Mouse (Mus musculus): ENCODE measurements around the gene Itgb6. TPM values are rescaled to one million over a fixed set of nuclear protein-coding genes. Genes with fewer than 3 reads are reported as not detected.

Itgb6 gene
- polyA plus RNA-seq, 1 experiment from 2014 or later = 1.4 TPM

DNA sequence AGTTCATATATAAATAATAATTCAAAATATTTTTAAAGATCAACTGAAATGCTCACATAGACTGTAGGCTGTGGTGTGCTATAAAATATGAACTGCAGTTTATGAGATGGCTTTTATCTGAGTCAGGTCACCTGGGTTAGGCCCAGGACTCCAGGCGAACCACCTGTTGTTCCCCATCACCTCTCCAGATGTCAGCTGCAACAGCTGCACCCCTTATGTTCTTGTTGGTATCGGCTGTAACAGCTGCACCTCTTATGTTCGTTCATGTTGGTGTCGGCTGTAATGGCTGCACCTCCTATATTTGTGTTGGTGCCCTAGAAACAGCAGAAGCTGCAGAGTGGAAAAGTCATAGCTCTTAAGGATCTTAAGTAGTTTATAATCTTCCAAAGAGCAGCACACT, 12.1 kb downstream of the Itgb6 start:
- Histone ChIP-seq H3K9me3 (no peaks in the 10 kb centered on the region), H3K27ac (replicated peaks) (no peak overlapping the region), H3K4me3 (no peak overlapping the region), H3K27me3 (replicated peaks; ENCODE audit: low read depth, poor library complexity, severe bottlenecking) (no peaks in the 10 kb centered on the region), H3K4me1 (peaks cover 43% of the 10 kb centered on the region), H3K36me3 (replicated peaks) (no peaks in the 10 kb centered on the region)
- peak; percentile 7 for DNase-seq (ENCODE audit: low spot score)
- WGBS = 88% methylated on average over 4 of the region's 4 CpGs

- Histone ChIP-seq H3K27ac (replicated peaks) (no peak overlapping the region), H3K9me3 (no peaks in the 10 kb centered on the region), H3K27me3 (replicated peaks; ENCODE audit: low read depth, poor library complexity, severe bottlenecking) (no peaks in the 10 kb centered on the region), H3K4me1 (peaks cover 29% of the 10 kb centered on the region), H3K4me3 (no peak overlapping the region), H3K36me3 (replicated peaks) (no peaks in the 10 kb centered on the region)
- WGBS = 25% methylated on average over 3 of the region's 3 CpGs
- DNase-seq (ENCODE audit: low spot score) = peak; percentile 7
These were observed 13.8 kb downstream of the Itgb6 start for GRCm38 (mm10) chr2:60708671-60709070.

- no peak for DNase-seq (ENCODE audit: low spot score)
- Histone ChIP-seq H3K4me3 (no peak overlapping the region), H3K27me3 (replicated peaks; ENCODE audit: low read depth, poor library complexity, severe bottlenecking) (no peaks in the 10 kb centered on the region), H3K27ac (replicated peaks) (no peak overlapping the region), H3K36me3 (replicated peaks) (no peaks in the 10 kb centered on the region), H3K9me3 (no peaks in the 10 kb centered on the region), H3K4me1 (peaks cover 25% of the 10 kb centered on the region)
- 90% methylated on average over 3 of the region's 3 CpGs for WGBS
These were observed 15.6 kb downstream of the Itgb6 start for GRCm38 (mm10) chr2:60706866-60707265.

DNA sequence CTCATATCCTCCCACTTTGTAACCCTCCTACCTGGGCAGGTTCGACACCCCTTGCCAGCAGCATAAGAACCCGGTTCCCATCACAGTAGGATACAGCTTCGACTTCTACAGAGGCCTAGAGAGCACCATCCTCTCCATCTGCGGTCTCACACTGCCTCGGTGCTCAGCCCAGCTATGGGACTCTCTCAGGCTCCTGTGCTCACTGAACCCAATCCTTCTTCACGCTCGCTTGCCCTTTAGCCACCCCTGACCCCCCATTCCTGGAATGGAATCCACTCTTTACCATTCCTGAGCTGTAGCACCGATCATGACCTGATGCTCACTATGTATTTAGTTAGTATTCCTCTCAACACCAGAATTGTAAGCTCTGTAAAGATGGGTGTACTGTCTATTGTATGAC, 17.0 kb downstream of the Itgb6 start:
- H3K4me3 ChIP-seq = no peak overlapping the region
- H3K27me3 ChIP-seq (replicated peaks; ENCODE audit: low read depth, poor library complexity, severe bottlenecking) = no peaks in the 10 kb centered on the region
- H3K27ac ChIP-seq (replicated peaks) = no peak overlapping the region
- H3K9me3 ChIP-seq = no peaks in the 10 kb centered on the region
- no peak for DNase-seq (ENCODE audit: low spot score)
- WGBS = 89% methylated on average over 8 of the region's 8 CpGs
- H3K36me3 ChIP-seq (replicated peaks) = no peaks in the 10 kb centered on the region
- peaks cover 22% of the 10 kb centered on the region for H3K4me1 ChIP-seq

DNA sequence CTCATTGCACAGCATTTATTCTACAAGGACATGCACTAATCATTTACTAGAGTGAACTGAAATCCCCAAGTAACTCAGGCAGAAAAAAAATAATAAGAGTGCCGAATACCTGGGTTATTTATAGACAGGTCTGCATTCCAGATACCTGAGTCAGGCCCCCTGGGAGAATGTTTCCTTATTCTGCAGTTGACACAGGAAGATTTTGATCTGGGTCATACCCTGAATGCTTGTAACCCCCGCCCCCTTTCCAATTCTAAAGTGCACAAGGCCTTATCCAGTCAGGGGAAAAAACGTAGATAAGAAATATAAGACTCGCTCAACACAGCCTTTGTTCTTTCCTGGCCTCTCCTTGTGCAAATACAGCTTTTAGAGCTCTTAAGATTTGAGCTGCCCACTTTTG, 19.1 kb downstream of the Itgb6 start:
- no peak for DNase-seq (ENCODE audit: low spot score)
- Histone ChIP-seq H3K9me3 (no peaks in the 10 kb centered on the region), H3K4me3 (no peak overlapping the region), H3K27me3 (replicated peaks; ENCODE audit: low read depth, poor library complexity, severe bottlenecking) (no peaks in the 10 kb centered on the region), H3K4me1 (peaks cover 21% of the 10 kb centered on the region), H3K36me3 (replicated peaks) (no peaks in the 10 kb centered on the region), H3K27ac (replicated peaks) (no peak overlapping the region)
- WGBS = 64% methylated on average over 4 of the region's 4 CpGs

- Histone ChIP-seq H3K27ac (replicated peaks) (no peak overlapping the region), H3K9me3 (no peaks in the 10 kb centered on the region), H3K36me3 (replicated peaks) (no peaks in the 10 kb centered on the region), H3K27me3 (replicated peaks; ENCODE audit: low read depth, poor library complexity, severe bottlenecking) (no peaks in the 10 kb centered on the region), H3K4me3 (no peak overlapping the region), H3K4me1 (peaks cover 32% of the 10 kb centered on the region)
- DNase-seq (ENCODE audit: low spot score) = no peak
- WGBS = 92% methylated on average over 4 of the region's 4 CpGs
These were observed 21.5 kb downstream of the Itgb6 start for GRCm38 (mm10) chr2:60700956-60701355.

DNA sequence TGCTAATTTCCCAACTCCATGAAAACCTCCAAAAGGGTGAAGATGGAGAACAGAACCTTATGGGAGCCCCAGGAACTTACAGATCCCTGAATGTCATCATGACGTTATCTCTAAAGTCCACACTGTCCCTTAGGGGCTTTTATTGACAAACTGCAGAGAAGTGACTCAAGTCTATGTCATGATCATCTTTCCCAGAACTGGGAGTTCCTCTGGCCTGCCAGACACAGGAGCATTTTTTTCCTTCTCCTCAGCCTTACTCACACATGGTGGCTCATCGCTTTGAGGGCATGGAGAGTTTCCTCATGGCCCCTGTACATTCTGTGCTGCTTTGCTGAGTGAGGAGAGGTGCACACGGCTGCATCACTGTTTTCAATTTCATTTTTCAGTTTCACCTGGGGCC, 22.4 kb downstream of the Itgb6 start:
- Histone ChIP-seq H3K27me3 (replicated peaks; ENCODE audit: low read depth, poor library complexity, severe bottlenecking) (no peaks in the 10 kb centered on the region), H3K9me3 (no peaks in the 10 kb centered on the region), H3K27ac (replicated peaks) (no peak overlapping the region), H3K4me1 (peaks cover 32% of the 10 kb centered on the region), H3K36me3 (replicated peaks) (no peaks in the 10 kb centered on the region), H3K4me3 (no peak overlapping the region)
- no peak for DNase-seq (ENCODE audit: low spot score)
- 80% methylated on average over 3 of the region's 3 CpGs for WGBS

- WGBS = 91% methylated on average over 3 of the region's 3 CpGs
- no peaks in the 10 kb centered on the region for H3K36me3 ChIP-seq (replicated peaks)
- no peak overlapping the region for H3K27ac ChIP-seq (replicated peaks)
- H3K4me1 ChIP-seq = peaks cover 32% of the 10 kb centered on the region
- no peak overlapping the region for H3K4me3 ChIP-seq
- no peaks in the 10 kb centered on the region for H3K27me3 ChIP-seq (replicated peaks; ENCODE audit: low read depth, poor library complexity, severe bottlenecking)
- no peaks in the 10 kb centered on the region for H3K9me3 ChIP-seq
- no peak for DNase-seq (ENCODE audit: low spot score)
These were observed 22.9 kb downstream of the Itgb6 start for GRCm38 (mm10) chr2:60699591-60699990.

DNA sequence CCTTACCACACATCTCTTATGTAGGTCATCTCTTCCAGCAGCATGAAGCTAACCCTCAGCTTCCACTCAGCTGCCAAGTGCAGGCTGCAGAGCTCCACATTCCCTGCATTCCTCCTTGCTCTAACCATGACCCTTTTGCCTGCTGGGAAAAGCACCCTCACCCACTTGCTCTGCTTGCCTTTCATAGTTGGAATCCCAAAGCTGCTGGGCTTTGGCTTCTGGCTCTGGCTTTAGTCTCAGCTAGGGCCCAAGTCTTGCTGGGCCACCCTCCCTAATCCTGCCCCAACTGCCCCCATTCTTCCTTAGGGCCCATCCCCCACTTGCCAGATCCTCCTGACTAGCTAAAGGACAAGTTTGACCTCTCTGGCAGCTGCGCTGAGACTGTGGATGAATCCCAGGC, 24.3 kb downstream of the Itgb6 start:
- Histone ChIP-seq H3K9me3 (no peaks in the 10 kb centered on the region), H3K27ac (replicated peaks) (peak overlapping the region; percentile 72), H3K4me1 (peaks cover 31% of the 10 kb centered on the region), H3K27me3 (replicated peaks; ENCODE audit: low read depth, poor library complexity, severe bottlenecking) (no peaks in the 10 kb centered on the region), H3K4me3 (no peak overlapping the region), H3K36me3 (replicated peaks) (no peaks in the 10 kb centered on the region)
- 16% methylated on average over 1 of the region's 1 CpGs for WGBS
- peak; percentile 41 for DNase-seq (ENCODE audit: low spot score)

- no peaks in the 10 kb centered on the region for H3K9me3 ChIP-seq
- H3K36me3 ChIP-seq (replicated peaks) = no peaks in the 10 kb centered on the region
- DNase-seq (ENCODE audit: low spot score) = no peak
- H3K27me3 ChIP-seq (replicated peaks; ENCODE audit: low read depth, poor library complexity, severe bottlenecking) = no peaks in the 10 kb centered on the region
- H3K27ac ChIP-seq (replicated peaks) = peak overlapping the region; percentile 1; the same call in 1 of the 2 replicates
- WGBS = 72% methylated on average over 7 of the region's 7 CpGs
- H3K4me3 ChIP-seq = no peak overlapping the region
- peaks cover 25% of the 10 kb centered on the region for H3K4me1 ChIP-seq
These were observed 24.9 kb downstream of the Itgb6 start for GRCm38 (mm10) chr2:60697530-60697929.

DNA sequence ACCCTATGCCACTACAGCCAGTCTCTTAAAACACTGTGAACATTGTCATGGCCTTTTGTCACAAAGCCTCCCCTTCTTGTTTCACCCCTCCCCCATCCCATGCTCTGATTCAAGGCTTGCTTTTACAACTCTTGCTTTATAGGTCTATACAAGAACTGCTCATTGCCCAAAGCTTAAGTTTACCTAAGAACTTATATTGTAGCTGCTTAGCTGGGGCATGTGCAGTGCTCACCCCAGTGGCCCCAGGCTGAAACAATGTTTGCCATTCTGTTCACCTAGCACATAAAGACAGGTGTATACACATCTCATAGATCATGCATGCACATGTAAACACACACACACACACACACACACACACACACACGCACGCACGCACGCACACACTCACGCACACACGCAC, 25.9 kb downstream of the Itgb6 start:
- no peak for DNase-seq (ENCODE audit: low spot score)
- H3K36me3 ChIP-seq (replicated peaks) = no peaks in the 10 kb centered on the region
- no peaks in the 10 kb centered on the region for H3K27me3 ChIP-seq (replicated peaks; ENCODE audit: low read depth, poor library complexity, severe bottlenecking)
- H3K9me3 ChIP-seq = no peaks in the 10 kb centered on the region
- 94% methylated on average over 6 of the region's 6 CpGs for whole genome bisulfite sequencing
- no peak overlapping the region for H3K27ac ChIP-seq (replicated peaks)
- no peak overlapping the region for H3K4me3 ChIP-seq
- peaks cover 26% of the 10 kb centered on the region for H3K4me1 ChIP-seq

GRCm38 (mm10) chr2:60695706-60696105, 26.7 kb downstream of the Itgb6 start:
- Histone ChIP-seq H3K4me1 (peaks cover 26% of the 10 kb centered on the region), H3K36me3 (replicated peaks) (no peaks in the 10 kb centered on the region), H3K27me3 (replicated peaks; ENCODE audit: low read depth, poor library complexity, severe bottlenecking) (no peaks in the 10 kb centered on the region), H3K9me3 (no peaks in the 10 kb centered on the region), H3K4me3 (no peak overlapping the region), H3K27ac (replicated peaks) (no peak overlapping the region)
- WGBS = 85% methylated on average over 8 of the region's 8 CpGs
- DNase-seq (ENCODE audit: low spot score) = no peak

- H3K36me3 ChIP-seq (replicated peaks) = no peaks in the 10 kb centered on the region
- H3K9me3 ChIP-seq = no peaks in the 10 kb centered on the region
- no peaks in the 10 kb centered on the region for H3K27me3 ChIP-seq (replicated peaks; ENCODE audit: low read depth, poor library complexity, severe bottlenecking)
- H3K4me1 ChIP-seq = peaks cover 26% of the 10 kb centered on the region
- no peak overlapping the region for H3K4me3 ChIP-seq
- H3K27ac ChIP-seq (replicated peaks) = no peak overlapping the region
- 87% methylated on average over 8 of the region's 8 CpGs for WGBS
- DNase-seq (ENCODE audit: low spot score) = no peak
These were observed 27.9 kb downstream of the Itgb6 start for GRCm38 (mm10) chr2:60694563-60694962.

DNA sequence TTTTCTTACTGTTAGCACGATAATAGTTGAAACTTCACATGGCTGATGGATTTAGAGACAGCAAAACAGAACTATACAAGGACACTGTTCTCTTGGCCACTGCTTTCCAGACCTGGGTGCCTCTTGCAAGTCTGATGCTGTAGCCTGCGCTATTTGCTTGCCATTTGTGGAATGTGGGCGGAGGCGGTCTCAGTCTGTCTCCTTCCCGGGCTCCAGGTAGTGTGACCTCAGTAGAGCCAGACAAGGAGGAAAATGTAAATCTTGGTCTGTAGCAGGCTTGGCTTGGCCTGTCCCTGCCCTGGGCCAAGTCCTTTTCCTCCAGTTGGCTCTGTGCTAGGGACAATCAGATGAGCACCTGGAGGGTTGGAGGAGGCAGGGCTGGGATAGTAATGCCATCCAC, 30.2 kb downstream of the Itgb6 start:
- 0 out of 2 replicates have a peak overlapping the region, but pooled peaks have one; percentile 10 for H3K27ac ChIP-seq (replicated peaks)
- no peaks in the 10 kb centered on the region for H3K27me3 ChIP-seq (replicated peaks; ENCODE audit: low read depth, poor library complexity, severe bottlenecking)
- H3K4me3 ChIP-seq = no peak overlapping the region

More for the DNA sequence above, 30.2 kb downstream of the Itgb6 start:
- peaks cover 20% of the 10 kb centered on the region for H3K4me1 ChIP-seq
- H3K36me3 ChIP-seq (replicated peaks) = no peaks in the 10 kb centered on the region
- WGBS = 68% methylated on average over 5 of the region's 5 CpGs
- H3K9me3 ChIP-seq = no peaks in the 10 kb centered on the region
- DNase-seq (ENCODE audit: low spot score) = no peak
